Mouse (Mus musculus) forebrain, embryonic 16.5 days (tissue): ENCODE measurements around the gene Sardh. TPM values are rescaled to one million over a fixed set of nuclear protein-coding genes. Genes with fewer than 3 reads are reported as not detected.

Experiments
- ATAC-seq: fragments of 200-750 bp; cut with Nextera tagmentation; 2 replicates; pipeline ENCODE4 v1.8.0; 2017; ENCODE audit warnings: mild to moderate bottlenecking, moderate library complexity
- H3K27ac ChIP-seq: fragments of 300-500 bp; sonication (generic); 2 replicates; pipeline ENCODE4 v1.5.1; 2014; ENCODE audit warnings: low read length, control low read depth
- H3K27me3 ChIP-seq: fragments of 300-500 bp; sonication (generic); replicated peaks from 2 replicates; pipeline ENCODE4 v1.6.1; 2014; ENCODE audit warnings: low read length; ENCODE audit not compliant: control insufficient read depth, insufficient read depth
- H3K36me3 ChIP-seq: fragments of 300-500 bp; sonication (generic); 2 replicates; pipeline ENCODE4 v1.6.1; 2014; ENCODE audit not compliant: control insufficient read depth, insufficient read depth
- H3K4me1 ChIP-seq: fragments of 300-500 bp; sonication (generic); replicated peaks from 2 replicates; pipeline ENCODE4 v1.6.1; 2014; ENCODE audit warnings: low read length; ENCODE audit not compliant: control insufficient read depth, insufficient read depth
- H3K4me2 ChIP-seq: fragments of 300-500 bp; sonication (generic); 2 replicates; pipeline ENCODE4 v1.6.1; 2014; ENCODE audit warnings: mild to moderate bottlenecking, low read length, control low read depth
- H3K4me3 ChIP-seq: fragments of 300-500 bp; sonication (generic); replicated peaks from 2 replicates; pipeline ENCODE4 v1.5.1; 2014; ENCODE audit warnings: mild to moderate bottlenecking, low read length, control low read depth
- H3K9ac ChIP-seq: fragments of 300-500 bp; sonication (generic); replicated peaks from 2 replicates; pipeline ENCODE4 v1.6.1; 2014; ENCODE audit warnings: low read depth, low read length, control low read depth
- H3K9me3 ChIP-seq: fragments of 300-500 bp; sonication (generic); 2 replicates; pipeline ENCODE4 v1.6.1; 2016; ENCODE audit warnings: low read length; ENCODE audit not compliant: control insufficient read depth
- WGBS: fragments of 180-500 bp; shearing (Covaris S2); extraction: QIAGEN DNeasy Blood & Tissue Kit; methylation state at CpG from one replicate; pipeline ENCODE4 v1.1.7; 2014; 5-methylcytosine and 5-hydroxymethylcytosine counted together
- polyA plus RNA-seq: library from polyadenylated mRNA; unstranded; fragments of >200 nt; fragmentation: Nextera tagmentation; extraction: Ambion mirVana; gene quantifications from 2 replicates; pipeline ENCODE4 v1.2.1, GENCODE M21; 2015

Gene Sardh
- polyA plus RNA-seq, 1 experiment from 2014 or later = 5.8 TPM

- ATAC-seq = no peak
- WGBS = 52% methylated on average over 7 of the region's 7 CpGs
- no peaks in the 10 kb centered on the region for H3K36me3 ChIP-seq
These were observed 37.9 kb downstream of the Sardh start for GRCm38 (mm10) chr2:27210255-27210654.

GRCm38 (mm10) chr2:27209816-27210215 lies 38.3 kb downstream of the Sardh start:
- Histone ChIP-seq H3K9me3 (no peaks in the 10 kb centered on the region), H3K9ac (no peak overlapping the region), H3K27me3 (no peaks in the 10 kb centered on the region), H3K36me3 (no peaks in the 10 kb centered on the region), H3K27ac (no peak overlapping the region), H3K4me1 (no peaks in the 10 kb centered on the region), H3K4me2 (no peak overlapping the region), H3K4me3 (no peak overlapping the region)
- no peak for ATAC-seq
- 56% methylated on average over 5 of the region's 5 CpGs for WGBS

More at GRCm38 (mm10) chr2:27210255-27210654, 37.9 kb downstream of the Sardh start:
- no peak overlapping the region for H3K27ac ChIP-seq
- no peak overlapping the region for H3K4me3 ChIP-seq
- H3K4me1 ChIP-seq = no peaks in the 10 kb centered on the region
- no peaks in the 10 kb centered on the region for H3K9me3 ChIP-seq
- H3K9ac ChIP-seq = no peak overlapping the region
- H3K27me3 ChIP-seq = no peaks in the 10 kb centered on the region
- H3K4me2 ChIP-seq = no peak overlapping the region

GRCm38 (mm10) chr2:27209370-27209769 lies 38.8 kb downstream of the Sardh start:
- no peak overlapping the region for H3K4me2 ChIP-seq

GRCm38 (mm10) chr2:27207126-27207525 lies 41.0 kb downstream of the Sardh start:
- WGBS = 87% methylated on average over 5 of the region's 5 CpGs
- no peak for ATAC-seq
- H3K36me3 ChIP-seq = no peaks in the 10 kb centered on the region
- no peaks in the 10 kb centered on the region for H3K9me3 ChIP-seq
- no peaks in the 10 kb centered on the region for H3K4me1 ChIP-seq
- H3K9ac ChIP-seq = no peak overlapping the region
- H3K27me3 ChIP-seq = no peaks in the 10 kb centered on the region
- H3K4me2 ChIP-seq = no peak overlapping the region
- H3K27ac ChIP-seq = no peak overlapping the region
- no peak overlapping the region for H3K4me3 ChIP-seq

More at GRCm38 (mm10) chr2:27209370-27209769, 38.8 kb downstream of the Sardh start:
- WGBS = 89% methylated on average over 9 of the region's 9 CpGs
- no peak overlapping the region for H3K4me3 ChIP-seq
- no peaks in the 10 kb centered on the region for H3K9me3 ChIP-seq
- no peaks in the 10 kb centered on the region for H3K4me1 ChIP-seq
- no peak overlapping the region for H3K9ac ChIP-seq
- no peak for ATAC-seq
- no peaks in the 10 kb centered on the region for H3K36me3 ChIP-seq
- H3K27ac ChIP-seq = no peak overlapping the region
- no peaks in the 10 kb centered on the region for H3K27me3 ChIP-seq

- peak overlapping the region; percentile 3; the same call in 1 of the 2 replicates for H3K27ac ChIP-seq
- no peak overlapping the region for H3K4me3 ChIP-seq
- no peaks in the 10 kb centered on the region for H3K27me3 ChIP-seq
- H3K4me1 ChIP-seq = no peaks in the 10 kb centered on the region
- H3K36me3 ChIP-seq = no peaks in the 10 kb centered on the region
- WGBS = 81% methylated on average over 15 of the region's 15 CpGs
- no peak overlapping the region for H3K4me2 ChIP-seq
- no peaks in the 10 kb centered on the region for H3K9me3 ChIP-seq
- H3K9ac ChIP-seq = no peak overlapping the region
- ATAC-seq = no peak
These were observed 41.9 kb downstream of the Sardh start for GRCm38 (mm10) chr2:27206128-27206797.

- Histone ChIP-seq H3K4me2 (no peak overlapping the region), H3K4me3 (no peak overlapping the region), H3K4me1 (no peaks in the 10 kb centered on the region), H3K27me3 (no peaks in the 10 kb centered on the region), H3K27ac (no peak overlapping the region), H3K9me3 (no peaks in the 10 kb centered on the region), H3K9ac (no peak overlapping the region), H3K36me3 (no peaks in the 10 kb centered on the region)
- WGBS = 70% methylated on average over 10 of the region's 10 CpGs
- peak; percentile 54 for ATAC-seq
These were observed 42.5 kb downstream of the Sardh start for GRCm38 (mm10) chr2:27205666-27206065.

- no peaks in the 10 kb centered on the region for H3K27me3 ChIP-seq
- H3K4me3 ChIP-seq = no peak overlapping the region
- ATAC-seq = no peak
- WGBS = 62% methylated on average over 1 of the region's 1 CpGs
- no peak overlapping the region for H3K9ac ChIP-seq
- no peak overlapping the region for H3K27ac ChIP-seq
- H3K9me3 ChIP-seq = no peaks in the 10 kb centered on the region
- no peaks in the 10 kb centered on the region for H3K36me3 ChIP-seq
- no peaks in the 10 kb centered on the region for H3K4me1 ChIP-seq
- no peak overlapping the region for H3K4me2 ChIP-seq
These were observed 47.6 kb downstream of the Sardh start for GRCm38 (mm10) chr2:27200586-27200985.

GRCm38 (mm10) chr2:27198551-27199246 lies 49.4 kb downstream of the Sardh start:
- ATAC-seq = no peak
- no peaks in the 10 kb centered on the region for H3K4me1 ChIP-seq
- no peaks in the 10 kb centered on the region for H3K27me3 ChIP-seq
- no peak overlapping the region for H3K27ac ChIP-seq
- H3K9me3 ChIP-seq = no peaks in the 10 kb centered on the region
- no peak overlapping the region for H3K4me3 ChIP-seq
- H3K9ac ChIP-seq = no peak overlapping the region
- WGBS = 66% methylated on average over 5 of the region's 5 CpGs
- H3K4me2 ChIP-seq = no peak overlapping the region
- no peaks in the 10 kb centered on the region for H3K36me3 ChIP-seq

GRCm38 (mm10) chr2:27189994-27190393 lies 58.1 kb downstream of the Sardh start:
- Histone ChIP-seq H3K36me3 (no peaks in the 10 kb centered on the region), H3K4me2 (no peak overlapping the region), H3K4me3 (no peak overlapping the region), H3K9ac (no peak overlapping the region), H3K9me3 (no peaks in the 10 kb centered on the region), H3K4me1 (no peaks in the 10 kb centered on the region), H3K27ac (no peak overlapping the region), H3K27me3 (no peaks in the 10 kb centered on the region)
- no peak for ATAC-seq
- WGBS = 59% methylated on average over 4 of the region's 4 CpGs
